ENCODE assay signal across 8 mouse cellular contexts in genomic region chr2:27426855-27427457, GRCm38 (mm10). TPM values are rescaled to one million over a fixed set of nuclear protein-coding genes. Genes with fewer than 3 reads are reported as not detected.
A peak's percentile ranks its signal among the peaks of the same experiment; 100 is the strongest.
DNase-seq lines count a peak whose midpoint lies in the region; ATAC-seq lines count a peak whose summit lies in the region.

Gene Vav2 (minus strand): TSS chr2:27427033.

- peak; percentile 87 for ATAC-seq in embryonic facial prominence, embryonic 11.5 days (replicated peaks; ENCODE audit: insufficient number of reproducible peaks, low FRiP score, low TSS enrichment, low read depth)
- peak; percentile 90 for ATAC-seq in granulocyte monocyte progenitor cell, adult 5-6 weeks (replicated peaks; ENCODE audit: poor library complexity, severe bottlenecking)
- ATAC-seq in limb, embryonic 12.5 days (ENCODE audit: insufficient number of reproducible peaks, insufficient read depth, low FRiP score, low TSS enrichment, low read depth): peak; percentile 85
- ATAC-seq in midbrain, embryonic 14.5 days (ENCODE audit: low FRiP score, low TSS enrichment): peak; percentile 86

- peak within 1 kb of the TSS; percentile 98 for H3K4me2 ChIP-seq in embryonic facial prominence, embryonic 11.5 days (ENCODE audit: low read depth, low read length)
- H3K4me2 ChIP-seq in limb, embryonic 12.5 days: peak within 1 kb of the TSS; percentile 99
- peak within 1 kb of the TSS; percentile 94 for H3K4me2 ChIP-seq in midbrain, embryonic 14.5 days (ENCODE audit: low read length)

- peak within 1 kb of the TSS; percentile 94 for H3K4me3 ChIP-seq in embryonic facial prominence, embryonic 11.5 days (ENCODE audit: low read depth, low read length)
- peak within 1 kb of the TSS; percentile 92 for H3K4me3 ChIP-seq in limb, embryonic 12.5 days (replicated peaks)
- peak within 1 kb of the TSS; percentile 92 for H3K4me3 ChIP-seq in midbrain, embryonic 14.5 days (replicated peaks; ENCODE audit: low read depth, low read length)

- no peaks in the 10 kb centered on the region; the same call in 1 of the 2 replicates for H3K4me1 ChIP-seq in embryonic facial prominence, embryonic 11.5 days (ENCODE audit: control insufficient read depth, insufficient read depth, low read length)
- peaks cover 39% of the 10 kb centered on the region for H3K4me1 ChIP-seq in limb, embryonic 12.5 days (replicated peaks)
- peaks cover 32% of the 10 kb centered on the region for H3K4me1 ChIP-seq in midbrain, embryonic 14.5 days (ENCODE audit: control insufficient read depth, insufficient read depth, low read length)

- under 1% methylated on average over 58 of the region's 58 CpGs for WGBS in embryonic facial prominence, embryonic 11.5 days
- WGBS in limb, embryonic 12.5 days: under 1% methylated on average over 58 of the region's 58 CpGs
- WGBS in midbrain, embryonic 14.5 days: 1% methylated on average over 58 of the region's 58 CpGs

- no peaks in the 10 kb centered on the region for H3K27me3 ChIP-seq in embryonic facial prominence, embryonic 11.5 days (ENCODE audit: control insufficient read depth, insufficient read depth, low read length)
- H3K27me3 ChIP-seq in limb, embryonic 12.5 days: no peaks in the 10 kb centered on the region
- no peaks in the 10 kb centered on the region for H3K27me3 ChIP-seq in midbrain, embryonic 14.5 days (ENCODE audit: control insufficient read depth, insufficient read depth, low read length)

- H3K9me3 ChIP-seq in embryonic facial prominence, embryonic 11.5 days (replicated peaks; ENCODE audit: control insufficient read depth, low read length): no peaks in the 10 kb centered on the region
- H3K9me3 ChIP-seq in limb, embryonic 12.5 days: no peaks in the 10 kb centered on the region
- H3K9me3 ChIP-seq in midbrain, embryonic 14.5 days (ENCODE audit: control insufficient read depth, low read length): no peaks in the 10 kb centered on the region

- H3K9ac ChIP-seq in embryonic facial prominence, embryonic 11.5 days (replicated peaks; ENCODE audit: low read length): peak within 1 kb of the TSS; percentile 87
- H3K9ac ChIP-seq in limb, embryonic 12.5 days (replicated peaks): peak within 1 kb of the TSS; percentile 91
- H3K9ac ChIP-seq in midbrain, embryonic 14.5 days (replicated peaks; ENCODE audit: low read length): peak within 1 kb of the TSS; percentile 91

- peak; percentile 87 for DNase-seq in 3T3-L1 (ENCODE audit: low read depth, low spot score)
- DNase-seq in adrenal gland, postnatal 25 days: peak; percentile 96
- peak; percentile 96 for DNase-seq in embryonic facial prominence, embryonic 11.5 days (ENCODE audit: low spot score)
- DNase-seq in kidney, adult 11 months: peak; percentile 94
- peak; percentile 93 for DNase-seq in midbrain, embryonic 14.5 days
- peak; percentile 83 for DNase-seq in spleen, adult 12 weeks (ENCODE audit: low spot score)

- no peaks in the 10 kb centered on the region for H3K36me3 ChIP-seq in embryonic facial prominence, embryonic 11.5 days (replicated peaks; ENCODE audit: control insufficient read depth, insufficient read depth, low read depth, low read length)
- 0 out of 2 replicates have a peak, but pooled peaks cover 3% of the 10 kb centered on the region for H3K36me3 ChIP-seq in limb, embryonic 12.5 days
- no peaks in the 10 kb centered on the region for H3K36me3 ChIP-seq in midbrain, embryonic 14.5 days (ENCODE audit: control insufficient read depth, insufficient read depth, low read length)

- peak within 1 kb of the TSS; percentile 70 for H3K27ac ChIP-seq in embryonic facial prominence, embryonic 11.5 days (replicated peaks; ENCODE audit: low read depth, low read length)
- H3K27ac ChIP-seq in limb, embryonic 12.5 days: peak within 1 kb of the TSS; percentile 80
- peak within 1 kb of the TSS; percentile 79 for H3K27ac ChIP-seq in midbrain, embryonic 14.5 days (replicated peaks; ENCODE audit: low read depth, low read length)

RNA-seq across cellular contexts. Expression of gene Vav2, which starts in this region (rescaled TPM):
- total RNA-seq in adrenal gland, postnatal 25 days (2021): 25.0 and 26.8 TPM in 2 replicates
- polyA plus RNA-seq in embryonic facial prominence, embryonic 11.5 days (2014; fragmentation: Nextera tagmentation; extraction: Ambion mirVana): 5.2 and 6.2 TPM in 2 replicates
- 6.3 and 14.9 TPM in 2 replicates for total RNA-seq in granulocyte monocyte progenitor cell, adult 5-6 weeks (2014; fragmentation: Nextera tagmentation)
- 6.9 and 7.2 TPM in 2 replicates for total RNA-seq in granulocyte monocyte progenitor cell, adult 5-6 weeks (2017)
- polyA plus RNA-seq in limb, embryonic 12.5 days (2016; fragmentation: Nextera tagmentation; extraction: Ambion mirVana): 8.0 and 8.5 TPM in 2 replicates
- polyA plus RNA-seq in midbrain, embryonic 14.5 days (2014; fragmentation: Nextera tagmentation; extraction: Ambion mirVana): 14.1 and 16.4 TPM in 2 replicates

Comparison
In these comparisons a context has a peak if more than half of its experiments do, and no peak if none do; other contexts are left out.
1. Peak in every context shown above with its lines: DNase-seq, ATAC-seq, H3K4me3 ChIP-seq and H3K27ac ChIP-seq.